Mouse (Mus musculus) spleen, adult 10 weeks (tissue): ENCODE measurements around the gene Cpped1. TPM values are rescaled to one million over a fixed set of nuclear protein-coding genes. Genes with fewer than 3 reads are reported as not detected.

Experiments
- polyA plus RNA-seq: library from polyadenylated mRNA; stranded (reverse); fragments of 350-450 nt; fragmentation: Illumina TruSeq; extraction: RNeasy Lipid Tissue Mini Kit (QIAGEN cat#74804); gene quantifications from one replicate; pipeline ENCODE4 v1.2.3, GENCODE M21; 2015; ENCODE audit warnings: low replicate concordance; ENCODE audit not compliant: insufficient read depth

Cpped1 gene
- 11.6 TPM for polyA plus RNA-seq

GRCm38 (mm10) chr16:11909035-11909591 lies at the start of gene Cpped1:
Gene Cpped1, minus strand, starts transcription at chr16:11909445.

Other genes with a start within 250 kb of the Cpped1 start
- gene Shisa9, start 74.7 kb upstream of the Cpped1 start, polyA plus RNA-seq, result 0.14 TPM